Mouse (Mus musculus): Measurements from ENCODE around the gene Arhgap23. TPM values are rescaled to one million over a fixed set of nuclear protein-coding genes. Genes with fewer than 3 reads are reported as not detected.

Gene Arhgap23
- total RNA-seq, 2 experiments from 2014 or later = 84.0 to 91.8 TPM

Other genes starting within 250 kb of the Arhgap23 start
- gene Kpnb1, start 227.7 kb upstream of the Arhgap23 start, total RNA-seq (2021) = 100 to 1,000 TPM; 121 to 122 TPM
- 100 to 1,000 TPM; 145 to 150 TPM for gene Npepps, start 134.9 kb upstream of the Arhgap23 start, total RNA-seq (2021)
- gene Mrpl45, start 99.8 kb upstream of the Arhgap23 start, total RNA-seq (2021) = 10 to 100 TPM; 20.4 to 23.3 TPM
- under 1 TPM; 0.18 to 0.39 TPM for gene Gpr179, start 63.5 kb upstream of the Arhgap23 start, total RNA-seq (2021)
- gene Socs7, start 53.0 kb upstream of the Arhgap23 start, total RNA-seq (2021) = 10 to 100 TPM; 81.0 to 84.7 TPM
- not detected for gene 4933428G20Rik, start 84.8 kb downstream of the Arhgap23 start, total RNA-seq (2021)
- 100 to 1,000 TPM; 281 to 294 TPM for gene Srcin1, start 160.7 kb downstream of the Arhgap23 start, total RNA-seq (2021)
- 10 to 100 TPM; 15.0 to 18.4 TPM for gene Epop, start 214.2 kb downstream of the Arhgap23 start, total RNA-seq (2021)
- gene Mllt6, start 247.9 kb downstream of the Arhgap23 start, total RNA-seq (2021) = 10 to 100 TPM; 66.9 to 71.6 TPM

Measured in left cerebral cortex, postnatal 10 days (tissue).